In genomic region chr3:89858888-89859287, GRCm38 (mm10) we compare ENCODE assay signal across 13 mouse cellular contexts. TPM values are rescaled to one million over a fixed set of nuclear protein-coding genes. Genes with fewer than 3 reads are reported as not detected.
DNase-seq lines count a peak whose midpoint lies in the region; ATAC-seq lines count a peak whose summit lies in the region.
"Had no signal": no experiment of that assay in that cellular context is flagged by ENCODE, and none has a peak within 500 bp of the region (broad histone marks: within the 10 kb centered on the region; RNA-seq: fewer than 3 reads in every experiment).

No protein-coding gene starts in this region.

- peak; percentile 35 for DNase-seq in CD4-positive, CD25-positive, alpha-beta regulatory T cell, adult 2 months (ENCODE audit: low read depth, low spot score)
- peak; percentile 66 for DNase-seq in testis, postnatal 14 days (ENCODE audit: low spot score)
- no peak for DNase-seq in testis, postnatal 10 days (ENCODE audit: low spot score)
- peak; percentile 58 to 81 for DNase-seq in left cerebral cortex, adult 9 months (ENCODE audit: low spot score in 2 of 2)
- DNase-seq in cerebellum, adult 11 months: no peak
- DNase-seq in thymus, postnatal 4 days: no peak
- DNase-seq in heart, adult 8-10 months (ENCODE audit: low spot score): no peak
- DNase-seq: kidney, adult 11 months; spleen, adult 18-20 months; thymus, postnatal 25 days had no signal

- ATAC-seq in CD4-positive, CD25-positive, alpha-beta regulatory T cell, adult 4 months: no peak
- ATAC-seq: lung, postnatal 0 days had no signal

RNA-seq across cellular contexts. Expression of gene She, which starts 27.7 kb away (rescaled TPM):
- polyA plus RNA-seq in CD4-positive, CD25-positive, alpha-beta regulatory T cell, adult 4 months (2017; shearing (Covaris generic)): 10 to 100 TPM in 1 of 2 experiments, 1 to 10 TPM in 1; 8.9 to 12.5 TPM
- total RNA-seq in heart, adult 8-10 months (2022): 10 to 100 TPM in 3 of 4 experiments, 1 to 10 TPM in 1; 8.5 to 14.1 (median 12.4) TPM
- total RNA-seq: G1E had no signal
- polyA plus RNA-seq: G1E had no signal

RNA-seq across cellular contexts. Expression of gene Il6ra, which starts 54.1 kb away (rescaled TPM):
- 10 to 100 TPM; 18.3 to 20.4 TPM for polyA plus RNA-seq in CD4-positive, CD25-positive, alpha-beta regulatory T cell, adult 4 months (2017; shearing (Covaris generic))
- total RNA-seq in heart, adult 8-10 months (2022): 1 to 10 TPM; 2.8 to 4.3 (median 3.1) TPM
- polyA plus RNA-seq: G1E had no signal

Comparison
In these comparisons a context has a peak if more than half of its experiments do, and no peak if none do; other contexts are left out.
1. DNase-seq: peak in CD4-positive, CD25-positive, alpha-beta regulatory T cell, adult 2 months (single experiment), testis, postnatal 14 days (single experiment) and left cerebral cortex, adult 9 months (2 of 2); none in testis, postnatal 10 days (single experiment), cerebellum, adult 11 months (single experiment), thymus, postnatal 4 days (single experiment) and heart, adult 8-10 months (single experiment).